Comparison of ENCODE assay signal across 10 mouse cellular contexts in the genomic region with DNA sequence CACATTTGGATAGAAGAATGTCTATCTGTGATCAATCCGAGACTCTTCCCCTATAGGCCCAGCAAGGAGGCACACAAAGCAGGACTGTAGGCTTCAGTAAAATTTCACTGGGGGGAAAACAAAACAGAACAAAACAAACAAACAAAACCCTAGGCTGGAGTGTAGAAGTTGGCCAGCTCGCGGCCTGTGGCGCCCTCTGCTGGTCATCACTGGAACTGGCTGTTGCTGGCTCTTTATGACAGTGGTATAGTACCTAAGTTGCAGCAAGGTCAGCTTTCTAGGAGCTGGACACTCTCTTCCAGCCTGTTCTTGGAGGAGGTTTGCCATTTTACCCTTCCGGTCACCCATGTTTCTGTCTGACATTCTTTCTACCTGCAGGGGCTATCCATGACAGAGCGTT. TPM values are rescaled to one million over a fixed set of nuclear protein-coding genes. Genes with fewer than 3 reads are reported as not detected.
DNase-seq lines count a peak whose midpoint lies in the region; TF ChIP-seq lines count a peak whose summit lies in the region.
"Had no signal": no experiment of that assay in that cellular context is flagged by ENCODE, and none has a peak within 500 bp of the region (broad histone marks: within the 10 kb centered on the region; RNA-seq: fewer than 3 reads in every experiment).

No protein-coding gene starts in this region.

- H3K36me3 ChIP-seq in ES-Bruce4 (ENCODE audit: control insufficient read depth, insufficient read depth, low read length, poor library complexity, severe bottlenecking) = no peaks in the 10 kb centered on the region
- H3K36me3 ChIP-seq in heart, embryonic 10.5 days = no peaks in the 10 kb centered on the region
- H3K36me3 ChIP-seq: heart, embryonic 13.5 days; stomach, embryonic 15.5 days had no signal

- no peak overlapping the region for H3K27ac ChIP-seq in ES-Bruce4 (ENCODE audit: insufficient read depth, low read length)
- no peak overlapping the region for H3K27ac ChIP-seq in heart, embryonic 10.5 days
- H3K27ac ChIP-seq: heart, embryonic 13.5 days; stomach, embryonic 15.5 days had no signal

- TF ChIP-seq CTCF in ES-Bruce4 (IDR thresholded peaks at IDR 0.05; ENCODE audit: low read depth, low read length) = peak; percentile 88

- H3K4me1 ChIP-seq in ES-Bruce4 (ENCODE audit: control insufficient read depth, insufficient read depth, low read length) = no peaks in the 10 kb centered on the region
- H3K4me1 ChIP-seq in heart, embryonic 10.5 days = peaks cover 21% of the 10 kb centered on the region; the same call in 1 of the 2 replicates
- H3K4me1 ChIP-seq: stomach, embryonic 15.5 days had no signal

- TF ChIP-seq POLR2A in ES-Bruce4 (IDR thresholded peaks at IDR 0.05; ENCODE audit: insufficient read depth, low read length) = no peak

- WGBS in heart, embryonic 10.5 days = 22% methylated on average over 6 of the region's 6 CpGs

- no peak overlapping the region for H3K9ac ChIP-seq in ES-Bruce4 (ENCODE audit: low read depth, poor library complexity, severe bottlenecking)
- H3K9ac ChIP-seq: heart, embryonic 13.5 days; stomach, embryonic 15.5 days had no signal

- peak; percentile 25 for DNase-seq in adrenal gland, adult 8-10 months
- peak; percentile 70 for DNase-seq in embryo, embryonic 11 days
- peak; percentile 87 for DNase-seq in heart, embryonic 10.5 days (ENCODE audit: low spot score)
- peak; percentile 31 to 79 for DNase-seq in layer of hippocampus, adult 18-20 months (ENCODE audit: low spot score in 2 of 2)
- peak; percentile 72 for DNase-seq in lung, postnatal 10 days
- DNase-seq in ovary, postnatal 36 days (ENCODE audit: low spot score) = peak; percentile 56
- peak; percentile 47 to 48 for DNase-seq in urinary bladder, postnatal 36 days (ENCODE audit: low spot score in 2 of 2)

- no peaks in the 10 kb centered on the region for H3K27me3 ChIP-seq in ES-Bruce4 (ENCODE audit: control insufficient read depth, insufficient read depth, low read length, poor library complexity, severe bottlenecking)
- H3K27me3 ChIP-seq in heart, embryonic 10.5 days (ENCODE audit: insufficient read depth, poor library complexity, severe bottlenecking) = peaks cover 24% of the 10 kb centered on the region
- H3K27me3 ChIP-seq: stomach, embryonic 15.5 days had no signal

- H3K4me3 ChIP-seq in ES-Bruce4 (ENCODE audit: low read depth, low read length) = no peak overlapping the region
- no peak overlapping the region for H3K4me3 ChIP-seq in heart, embryonic 10.5 days
- H3K4me3 ChIP-seq: heart, embryonic 13.5 days; stomach, embryonic 15.5 days had no signal

- H3K9me3 ChIP-seq in ES-Bruce4 (replicated peaks; ENCODE audit: control insufficient read depth, insufficient read depth, low read length, poor library complexity, severe bottlenecking) = no peaks in the 10 kb centered on the region
- no peaks in the 10 kb centered on the region for H3K9me3 ChIP-seq in heart, embryonic 10.5 days
- H3K9me3 ChIP-seq: heart, embryonic 13.5 days; stomach, embryonic 15.5 days had no signal

- TF ChIP-seq EP300 in ES-Bruce4 (IDR thresholded peaks at IDR 0.05; ENCODE audit: insufficient read depth, low read depth, low read length) = no peak

RNA-seq across cellular contexts. Expression of gene Kcnmb1, which starts 45.2 kb away (rescaled TPM):
- not detected in 2 replicates for polyA plus RNA-seq in ES-Bruce4 (2011; ENCODE audit: insufficient read depth, insufficient read length, low read depth, missing spikeins)
- total RNA-seq in adrenal gland, adult 8-10 months (2022) = under 1 TPM; 0.07 to 0.30 (median 0.13) TPM
- 6.9 and 10.2 TPM in 2 replicates for polyA plus RNA-seq in heart, embryonic 10.5 days (2016; fragmentation: Nextera tagmentation; extraction: Ambion mirVana)
- under 1 TPM; 0.27 to 0.28 TPM for total RNA-seq in layer of hippocampus, adult 18-20 months (2021)

Comparison
In these comparisons a context has a peak if more than half of its experiments do, and no peak if none do; other contexts are left out.
1. DNase-seq: peak in every context shown above with its lines; median percentile 87 in heart, embryonic 10.5 days; 72 in lung, postnatal 10 days; 70 in embryo, embryonic 11 days; 56 in ovary, postnatal 36 days; 55 in layer of hippocampus, adult 18-20 months; 48 in urinary bladder, postnatal 36 days; 25 in adrenal gland, adult 8-10 months.